Mouse (Mus musculus): ENCODE data around the gene Majin.

The Majin gene

DNA sequence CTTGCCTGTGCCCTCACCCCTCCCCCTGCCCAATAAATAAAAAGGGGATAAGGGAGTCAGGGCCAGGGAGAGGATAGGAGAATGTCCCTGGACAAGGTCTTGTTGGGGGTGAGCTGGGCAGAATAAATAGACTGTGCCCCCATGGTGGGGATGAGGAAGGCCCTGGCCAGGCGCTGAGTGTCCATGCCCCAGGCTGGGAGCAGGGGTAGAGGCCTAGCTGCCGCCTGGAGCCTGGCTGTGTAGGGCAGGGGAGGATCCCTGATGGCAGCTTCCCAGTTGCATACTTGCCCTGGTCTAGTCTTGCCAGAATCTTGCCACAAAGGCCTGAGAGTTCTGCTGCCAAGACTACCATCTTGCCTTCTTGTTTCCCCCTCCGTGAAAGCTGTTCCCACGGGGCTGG lies 43.7 kb downstream of the Majin start:
- DNase-seq (ENCODE audit: low spot score in 2 of 2) = no peak

DNA sequence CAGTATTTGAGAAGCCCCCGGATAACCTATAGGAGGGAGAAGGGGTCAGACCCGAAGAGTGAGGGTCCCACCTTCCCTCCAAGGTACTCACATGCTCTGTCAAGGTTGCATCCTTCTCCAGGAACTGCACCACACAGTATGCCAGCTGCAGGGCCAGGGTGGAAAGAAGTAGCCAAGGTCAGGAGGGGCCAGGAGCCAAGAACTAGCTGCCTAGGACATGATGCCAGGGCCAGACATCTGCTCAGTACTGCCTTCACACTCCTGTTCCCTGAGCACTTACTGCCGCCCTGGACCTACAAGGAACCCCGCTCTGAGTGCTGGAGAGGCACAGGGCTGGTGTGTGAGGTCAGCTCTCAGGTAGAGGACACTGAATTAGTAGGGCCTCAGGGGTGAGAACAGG lies 46.2 kb downstream of the Majin start:
- no peak for DNase-seq (ENCODE audit: low spot score in 2 of 2)

DNA sequence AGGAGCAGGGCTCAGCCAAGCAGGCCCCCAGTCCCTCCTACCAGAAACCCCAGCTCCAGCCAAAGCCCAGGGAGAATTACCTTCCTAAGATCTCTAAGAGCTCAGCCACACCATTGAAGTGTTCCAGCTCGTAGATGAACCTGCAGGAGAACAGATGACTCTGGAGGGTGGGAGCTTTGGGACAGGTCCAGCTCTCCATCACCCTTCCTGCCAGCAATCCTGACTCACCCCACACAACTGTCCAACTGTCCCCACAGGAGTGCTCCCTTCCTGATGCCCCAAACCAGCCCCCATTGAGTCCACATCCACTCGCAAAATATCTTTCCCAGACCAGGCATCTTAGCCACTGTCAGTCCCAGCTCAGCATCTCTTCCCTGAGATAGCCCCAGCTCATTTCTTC lies 46.8 kb downstream of the Majin start:
- no peak for DNase-seq (ENCODE audit: low spot score in 2 of 2)

DNA sequence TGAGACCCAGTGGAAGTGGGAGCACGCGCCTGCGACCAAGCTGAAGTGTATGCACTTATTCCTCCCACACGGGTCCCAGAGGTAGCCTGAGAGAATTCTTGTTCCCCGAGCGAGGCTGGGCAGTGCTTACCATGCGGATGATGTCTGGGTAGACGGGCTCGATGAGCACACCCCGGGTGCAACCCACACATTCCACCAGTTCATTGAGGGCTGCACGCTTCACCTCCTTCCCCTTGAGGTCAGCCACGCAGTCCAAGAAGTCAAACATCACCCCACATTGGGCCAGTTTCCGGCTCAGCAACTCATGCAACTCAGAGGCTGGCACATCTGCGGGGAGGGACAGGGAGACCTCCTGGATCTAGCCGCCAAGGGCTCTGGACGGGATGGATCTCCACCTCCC lies 49.5 kb downstream of the Majin start:
- DNase-seq (ENCODE audit: low spot score in 2 of 2) = no peak

DNA sequence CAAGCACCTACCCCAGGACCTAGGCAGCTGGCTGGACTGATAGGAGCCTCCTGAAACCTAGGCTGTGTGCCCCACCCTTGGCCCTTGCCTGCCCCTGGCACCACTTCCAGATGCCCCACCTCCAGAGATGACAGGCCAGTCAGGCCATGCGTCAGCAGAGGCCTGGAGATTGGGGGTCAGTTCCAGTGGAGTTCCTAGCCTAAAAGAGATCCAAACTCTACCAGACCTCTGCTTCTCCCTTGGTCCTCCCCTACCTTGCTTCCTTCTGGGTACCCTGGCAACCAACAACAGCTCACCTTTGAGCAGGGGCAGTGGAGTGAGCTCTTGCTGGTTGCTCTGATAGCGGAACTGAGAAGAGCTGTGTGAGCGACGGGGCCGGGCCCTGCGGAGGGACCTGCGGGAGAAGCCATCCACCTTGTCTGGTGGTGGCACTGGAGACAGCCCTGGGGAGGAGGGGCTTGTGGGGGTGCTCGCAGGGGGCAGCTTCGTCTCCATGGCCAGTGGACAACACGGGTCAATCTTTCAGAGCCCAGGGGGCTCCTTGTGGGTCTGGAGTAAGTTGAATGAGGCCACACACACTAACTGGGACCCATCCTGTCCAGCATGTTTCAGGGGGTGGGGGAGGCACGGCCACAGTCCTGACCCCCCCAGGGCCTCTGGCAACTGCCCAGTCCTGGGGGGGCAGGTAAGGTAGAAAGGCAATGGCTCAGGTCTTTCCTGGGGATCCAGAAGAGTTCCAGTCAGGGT lies 50.3 kb downstream of the Majin start:
- no peak for DNase-seq (ENCODE audit: low spot score in 2 of 2)

DNA sequence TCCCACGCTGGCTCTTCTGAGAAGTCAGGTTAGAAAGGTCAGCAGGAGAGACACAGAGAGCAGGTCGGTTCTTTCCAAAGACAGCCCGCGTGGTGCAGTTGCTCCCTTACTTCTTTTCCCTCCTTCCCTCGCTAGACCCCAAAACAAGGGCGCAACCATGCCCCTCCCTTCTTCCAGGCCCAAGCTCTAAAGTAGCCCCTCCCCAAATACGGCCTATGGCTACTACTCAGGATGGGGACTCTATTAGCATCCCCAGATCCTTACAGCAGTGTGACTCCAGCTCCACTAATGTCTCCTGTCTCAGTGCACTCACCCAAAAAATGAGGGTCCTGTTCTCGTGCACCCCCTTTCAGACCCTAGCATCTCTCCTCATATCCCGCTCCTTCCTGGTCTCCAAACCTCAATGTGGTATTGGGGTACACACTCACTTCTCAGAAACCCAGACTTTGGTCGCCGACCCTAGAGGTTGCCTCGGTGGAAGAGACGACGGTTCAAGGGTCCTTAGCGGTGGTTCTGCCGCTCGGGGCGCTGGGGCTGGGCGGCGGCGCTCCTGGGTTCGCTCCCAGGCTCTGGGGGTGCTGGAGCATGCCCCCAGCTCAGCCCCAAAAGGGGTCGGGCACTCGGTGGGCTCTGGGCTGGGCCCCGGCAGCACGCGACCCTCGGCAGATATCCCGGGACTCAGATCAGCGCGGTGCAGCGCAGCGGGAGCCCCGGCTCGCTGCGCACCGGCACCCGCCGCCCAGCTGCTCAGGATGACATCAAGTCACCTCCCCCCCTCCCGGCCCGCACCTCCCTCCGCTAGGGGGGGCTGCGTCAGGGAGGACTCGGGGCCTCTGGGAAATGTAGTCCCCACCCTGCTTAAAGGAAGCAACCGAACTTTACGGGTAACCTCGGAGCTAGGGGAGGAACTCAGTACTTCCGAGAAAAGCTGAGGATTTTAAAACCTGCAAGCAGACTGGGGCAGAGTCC lies 51.2 kb downstream of the Majin start, which contains the start of gene Ppp2r5b:
Gene Ppp2r5b (minus strand): TSS at position 789 of the 969 bp plus-strand sequence.
- DNase-seq (ENCODE audit: low spot score in 2 of 2) = peak; percentile 92 to 93

DNA sequence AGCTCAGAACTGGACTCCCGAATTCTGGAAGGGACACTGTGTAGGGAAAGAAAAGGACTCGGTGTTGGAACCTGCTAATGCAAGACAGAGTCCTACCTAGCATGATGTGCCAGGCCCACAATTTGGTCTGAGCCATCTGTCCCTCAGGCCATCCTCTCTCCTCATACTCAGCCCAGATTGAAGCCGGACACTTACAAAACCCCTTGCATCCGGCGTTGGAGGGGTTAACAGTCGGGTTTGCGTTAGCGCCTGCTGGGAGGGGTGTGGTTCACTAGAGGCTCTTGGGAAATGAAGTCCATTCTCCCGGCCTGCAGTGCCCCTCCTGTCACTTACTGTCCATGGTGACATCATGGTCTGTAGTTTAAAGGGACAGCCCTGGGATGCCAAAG lies 51.9 kb downstream of the Majin start:
- DNase-seq (ENCODE audit: low spot score in 2 of 2) = peak; percentile 91 to 92

DNA sequence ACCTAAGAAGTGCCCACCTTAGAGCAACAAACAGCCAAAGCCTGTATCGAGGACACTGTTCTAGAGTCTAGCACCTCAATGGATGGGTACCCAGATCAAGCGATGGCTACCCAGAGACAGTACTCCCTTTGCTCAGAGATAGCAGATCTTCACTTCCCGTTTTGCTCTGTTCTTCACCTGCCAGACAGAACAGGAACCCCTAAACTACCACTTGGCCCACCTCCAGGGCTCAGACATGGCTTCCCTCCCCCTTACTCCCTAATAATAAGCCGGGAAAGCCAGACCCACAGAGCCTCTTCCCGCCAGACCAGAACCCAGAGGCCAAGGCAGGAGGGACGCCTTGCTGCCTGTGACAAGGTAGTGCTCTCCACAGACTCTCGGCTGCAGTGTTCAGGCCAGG lies 52.7 kb downstream of the Majin start:
- no peak for DNase-seq (ENCODE audit: low spot score in 2 of 2)

DNA sequence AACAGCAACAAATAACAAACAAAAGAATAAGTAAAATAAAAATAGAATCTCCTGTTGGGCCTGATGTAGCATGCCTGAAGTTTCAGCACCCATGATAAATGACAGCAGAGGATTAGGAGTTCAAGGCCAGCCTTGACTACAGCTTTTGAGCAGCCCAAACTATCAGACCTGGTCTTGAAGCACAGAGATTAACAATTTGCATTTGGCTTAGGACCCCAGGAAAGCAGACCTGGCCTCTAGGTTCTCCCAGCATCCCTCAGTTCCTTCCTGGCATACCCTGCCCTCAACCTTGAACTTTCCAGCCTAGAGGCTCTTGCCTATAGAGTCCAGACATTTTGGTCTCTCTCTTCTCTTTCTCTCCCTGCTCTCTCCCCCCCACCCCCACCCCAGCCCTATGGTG lies 54.6 kb downstream of the Majin start:
- DNase-seq (ENCODE audit: low spot score in 2 of 2) = no peak

DNA sequence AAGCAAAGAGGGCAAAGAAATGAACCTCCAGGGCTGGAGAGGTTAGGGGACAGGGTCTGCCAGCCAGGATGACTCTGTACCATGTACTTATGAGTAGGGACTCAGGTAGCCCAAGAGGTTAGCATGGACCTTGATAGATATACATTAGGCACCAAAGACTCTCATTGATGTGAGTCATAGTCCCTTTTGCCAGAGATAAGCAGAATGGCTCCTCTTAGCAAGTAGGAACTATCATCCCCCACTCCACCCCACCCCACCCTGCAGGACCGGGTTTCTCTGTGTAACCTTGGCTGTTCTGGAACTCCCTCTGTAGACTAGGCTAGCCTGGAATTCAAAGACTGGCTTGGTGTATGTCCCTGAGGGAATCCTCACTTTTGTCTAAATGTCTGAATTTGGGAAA lies 55.9 kb downstream of the Majin start:
- no peak for DNase-seq (ENCODE audit: low spot score in 2 of 2)

DNA sequence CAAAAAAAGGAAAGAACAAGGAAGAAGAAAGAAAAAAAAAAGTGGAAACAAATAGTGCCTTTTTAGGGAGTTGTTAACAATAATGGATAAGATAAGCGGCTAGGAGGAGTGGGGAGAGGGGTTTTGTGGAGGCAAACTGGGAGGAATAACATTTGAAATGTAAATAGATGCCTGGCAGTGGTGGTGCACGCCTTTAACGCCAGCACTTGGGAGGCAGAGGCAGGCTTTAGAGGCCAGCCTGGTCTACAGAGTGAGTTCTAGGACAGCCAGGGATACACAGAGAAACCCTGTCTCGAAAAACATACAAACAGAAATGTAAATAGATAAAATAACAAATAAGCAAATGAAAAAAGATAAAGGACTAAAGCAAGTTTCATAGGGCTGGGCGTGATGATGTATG lies 56.5 kb downstream of the Majin start:
- DNase-seq (ENCODE audit: low spot score in 2 of 2) = no peak

DNA sequence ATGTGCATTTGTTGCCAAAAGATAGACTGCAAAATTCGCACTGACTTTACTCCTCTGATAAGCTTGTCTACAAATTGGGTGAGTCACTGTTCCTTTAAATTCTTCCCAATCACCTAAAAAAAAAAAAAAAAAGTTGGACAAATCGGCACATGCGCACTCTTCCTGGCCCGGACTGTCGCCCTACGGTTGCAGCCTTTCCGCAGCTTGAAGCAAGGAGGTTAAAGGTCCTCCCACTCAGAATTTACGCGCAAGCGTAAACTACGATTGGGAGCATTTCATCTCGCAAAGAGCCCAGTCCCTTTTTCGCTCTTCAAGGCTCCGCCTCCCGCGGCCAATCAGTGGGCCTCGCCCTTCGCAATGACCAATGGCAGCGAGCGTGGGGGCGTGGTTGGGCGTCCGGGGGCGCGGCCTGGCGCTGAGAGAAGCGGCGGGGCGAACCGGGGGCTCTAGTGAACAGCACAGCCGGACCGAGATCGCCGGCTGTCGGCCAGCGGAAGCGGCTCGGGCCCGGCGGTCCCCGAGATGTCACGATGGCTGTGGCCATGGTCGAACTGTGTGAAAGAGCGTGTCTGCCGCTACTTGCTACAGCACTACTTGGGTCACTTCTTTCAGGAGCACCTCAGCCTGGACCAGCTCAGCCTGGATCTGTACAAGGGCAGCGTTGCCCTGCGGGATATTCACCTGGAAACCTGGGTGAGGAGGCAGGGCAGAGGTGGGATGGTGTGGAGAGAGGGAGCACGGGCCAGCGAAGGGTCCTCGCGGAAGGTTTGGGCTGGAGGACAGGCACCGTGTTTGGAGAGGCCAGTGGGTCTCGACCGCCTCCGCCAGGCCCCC lies 57.3 kb downstream of the Majin start, which contains the start of gene Atg2a:
Gene Atg2a (plus strand): TSS at position 395 of the 834 bp plus-strand sequence.
- DNase-seq (ENCODE audit: low spot score in 2 of 2) = peak; percentile 96 to 97

DNA sequence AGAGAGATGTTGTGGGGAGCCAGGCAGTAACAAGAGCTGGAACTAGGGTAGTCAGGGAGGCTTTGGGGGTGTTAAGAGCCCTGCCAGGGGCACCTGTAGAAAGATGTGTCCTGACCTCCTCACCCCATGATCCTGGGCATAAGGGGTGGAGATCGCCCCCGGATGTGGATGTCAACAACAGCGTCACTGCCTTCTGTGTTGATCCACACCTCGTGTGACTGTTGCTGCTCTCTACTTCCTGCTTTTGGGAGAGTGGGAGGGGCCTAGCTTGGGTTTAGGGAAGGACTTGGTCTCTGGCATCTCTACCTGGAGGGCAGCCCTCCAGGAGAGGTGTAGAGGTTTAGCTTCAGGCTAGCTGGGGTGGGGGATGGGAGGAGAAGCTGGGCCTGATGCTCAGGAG lies 58.1 kb downstream of the Majin start:
- DNase-seq (ENCODE audit: low spot score in 2 of 2) = no peak

DNA sequence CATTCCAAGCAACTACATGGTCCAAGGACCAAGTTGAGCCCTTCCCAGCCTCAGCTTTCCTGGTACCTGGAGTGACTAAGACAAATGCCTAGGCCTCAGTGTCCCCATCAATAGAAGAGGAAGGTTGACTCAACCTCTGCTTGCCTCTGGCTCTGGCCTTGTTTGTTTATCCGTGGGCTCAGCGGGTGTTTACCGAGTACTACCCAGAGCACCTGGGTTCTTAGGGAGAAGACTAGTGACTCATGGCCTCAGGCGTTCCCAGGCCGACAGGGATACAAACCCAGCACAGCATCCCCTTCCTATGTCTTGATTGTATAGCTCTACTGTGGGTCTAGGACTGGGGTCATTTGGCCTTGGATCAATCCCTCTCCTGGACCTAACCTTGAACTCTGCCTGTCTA lies 59.0 kb downstream of the Majin start:
- DNase-seq (ENCODE audit: low spot score in 2 of 2) = no peak

DNA sequence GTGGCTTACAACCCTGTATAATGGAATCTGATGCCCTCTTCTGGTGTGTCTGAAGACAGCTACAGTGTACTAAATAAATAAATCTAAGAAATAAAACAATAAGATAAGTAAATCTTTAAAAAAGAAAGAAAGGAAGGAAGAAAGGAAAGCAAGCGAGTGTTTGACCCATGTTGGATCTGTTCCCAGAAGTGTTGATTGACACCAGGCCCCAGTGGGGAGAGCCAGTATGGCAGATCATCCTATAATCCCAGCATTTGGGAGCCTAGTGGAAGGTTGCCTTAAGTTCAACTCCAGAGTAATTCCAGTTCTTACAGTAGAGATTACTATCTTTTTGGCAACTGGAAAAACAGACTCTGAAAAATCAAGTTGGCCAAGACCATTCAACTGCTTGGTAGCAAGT lies 61.6 kb downstream of the Majin start:
- no peak for DNase-seq (ENCODE audit: low spot score in 2 of 2)

DNA sequence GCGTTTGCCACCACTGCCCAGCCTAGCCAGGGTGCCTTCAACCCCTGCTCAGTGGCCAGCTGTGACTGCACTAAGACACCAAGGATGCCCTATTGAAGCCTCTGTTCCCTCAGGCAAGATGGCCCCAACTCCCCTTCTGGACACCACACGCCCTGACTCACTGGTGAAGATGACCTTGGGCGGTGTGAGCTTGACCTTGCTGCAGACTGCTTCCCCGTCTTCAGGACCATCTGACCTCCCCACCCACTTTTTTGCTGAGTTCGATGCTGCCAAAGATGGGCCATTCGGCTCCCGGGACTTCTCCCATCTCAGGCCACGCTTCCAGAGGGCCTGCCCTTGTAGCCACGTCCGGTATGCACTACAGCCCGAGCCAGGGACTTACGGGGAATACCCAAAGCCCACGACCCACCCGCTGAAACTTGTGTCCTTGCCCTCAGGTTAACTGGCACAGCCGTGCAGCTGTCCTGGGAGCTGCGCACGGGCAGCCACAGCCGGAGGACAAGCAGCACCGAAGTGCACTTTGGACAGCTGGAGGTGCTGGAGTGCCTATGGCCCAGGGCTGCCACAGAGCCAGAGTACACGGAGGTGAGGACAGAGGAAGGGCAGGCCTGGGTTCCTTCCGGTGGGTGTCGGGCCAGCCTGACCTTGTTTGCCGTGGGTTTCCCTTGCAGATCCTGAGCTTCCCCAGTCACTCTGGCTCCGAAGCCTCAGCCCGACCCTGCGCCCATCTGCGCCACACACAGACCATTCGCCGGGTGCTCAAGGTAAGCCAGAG lies 63.5 kb downstream of the Majin start:
- no peak for DNase-seq (ENCODE audit: low spot score in 2 of 2)

DNA sequence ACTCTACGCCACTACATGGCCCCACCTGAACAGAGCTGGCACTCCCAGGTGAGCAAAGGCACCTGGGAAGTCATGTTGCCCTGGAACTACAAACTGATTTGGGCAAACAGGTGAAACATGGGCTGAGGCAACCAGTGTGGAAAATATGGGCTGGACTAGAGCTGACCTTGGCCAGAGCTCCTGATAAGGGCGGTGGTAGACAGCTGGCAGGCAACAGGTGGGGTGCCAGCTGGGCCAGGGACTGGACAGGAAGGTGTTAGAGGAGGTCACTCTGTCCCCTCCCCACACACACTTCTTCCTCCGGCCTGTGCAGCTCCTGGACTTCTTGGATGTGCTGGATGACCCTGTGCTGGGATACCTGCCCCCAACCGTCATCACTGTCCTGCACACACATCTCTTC lies 68.8 kb downstream of the Majin start:
- DNase-seq (ENCODE audit: low spot score in 2 of 2) = no peak

DNA sequence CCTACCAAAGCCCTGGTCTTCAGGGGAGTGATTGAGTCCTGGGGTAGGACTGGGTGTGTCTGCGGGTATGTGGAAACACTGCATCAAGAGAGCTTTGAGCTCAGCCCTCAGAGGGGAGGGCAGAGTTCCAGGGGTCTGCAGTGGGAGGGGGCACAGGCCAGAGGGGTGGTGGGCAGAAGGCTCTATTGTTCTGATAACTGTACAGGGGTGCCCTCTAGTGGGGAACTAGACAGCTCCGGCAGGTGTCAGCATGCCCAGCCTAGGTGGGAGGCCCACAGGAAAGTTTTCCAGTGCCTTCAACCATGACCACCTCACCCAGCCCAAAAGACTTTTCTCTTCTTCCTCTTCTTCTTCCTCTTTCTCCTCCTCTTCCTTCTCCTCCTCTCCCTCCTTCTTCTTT lies 76.2 kb downstream of the Majin start:
- no peak for DNase-seq (ENCODE audit: low spot score in 2 of 2)

DNA sequence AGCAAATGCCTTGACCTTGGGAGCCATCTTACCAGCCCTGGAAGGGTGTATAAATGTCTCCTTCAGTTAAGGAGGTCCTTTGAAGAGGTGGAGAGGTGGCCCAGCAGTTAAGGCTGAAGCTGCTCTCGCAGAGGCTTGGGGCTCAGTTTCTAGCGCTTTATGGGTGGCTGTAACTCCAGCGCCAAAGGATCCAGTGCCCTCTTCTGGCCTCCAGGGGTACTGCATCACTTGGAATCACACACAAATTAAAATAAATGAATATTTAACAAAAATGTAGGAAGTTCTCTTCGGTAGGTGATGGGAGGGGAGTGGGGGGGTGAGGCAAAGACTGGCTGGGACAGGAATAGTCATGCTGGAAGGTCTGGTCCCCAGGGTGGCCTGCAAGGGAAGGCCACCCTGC lies 76.8 kb downstream of the Majin start:
- no peak for DNase-seq (ENCODE audit: low spot score in 2 of 2)

DNA sequence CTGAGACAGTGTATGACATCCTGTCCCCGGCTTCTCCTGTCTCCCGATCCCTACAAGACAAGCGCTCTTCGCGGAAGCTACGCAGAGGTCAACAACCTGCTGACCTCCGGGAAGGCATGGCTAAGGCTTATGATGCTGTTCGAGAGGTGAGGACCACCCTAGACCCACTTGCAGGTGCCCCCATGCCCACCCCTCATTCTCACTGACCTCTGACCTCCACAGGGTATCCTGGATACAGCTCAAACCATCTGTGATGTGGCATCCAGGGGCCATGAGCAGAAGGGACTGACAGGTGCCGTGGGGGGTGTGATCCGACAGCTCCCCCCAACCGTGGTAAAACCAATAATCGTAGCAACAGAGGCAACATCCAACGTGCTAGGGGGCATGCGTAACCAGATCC lies 77.2 kb downstream of the Majin start:
- DNase-seq (ENCODE audit: low spot score in 2 of 2) = no peak

DNA sequence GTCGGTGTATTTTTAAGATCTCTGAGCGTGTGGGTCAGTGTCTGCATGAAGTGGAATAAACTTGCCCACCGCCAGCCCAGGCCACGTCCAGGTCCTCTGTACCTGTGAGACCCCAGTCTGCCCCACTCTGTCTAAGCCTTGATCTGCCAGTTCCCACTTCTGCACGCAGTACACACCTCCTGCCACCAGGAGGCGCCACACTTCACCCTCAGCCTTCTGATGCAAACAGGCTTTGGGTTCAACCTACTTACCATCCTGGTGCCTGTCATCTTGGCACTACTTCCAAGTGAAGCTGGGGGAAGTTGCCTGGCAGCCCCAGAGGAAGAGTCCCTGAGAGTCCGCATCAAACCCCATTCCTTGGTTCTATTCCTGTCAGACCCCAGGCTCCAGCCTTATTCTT lies 78.0 kb downstream of the Majin start:
- DNase-seq (ENCODE audit: low spot score in 2 of 2) = peak in 1 of 2 experiments; percentile 46

Data from right cerebral cortex, adult 2 months (tissue).